Mouse (Mus musculus) CH12.LX (cell line): ENCODE data around the gene Sipa1l2.

ENCODE experiments used
- BHLHE40 ChIP-seq: IDR thresholded peaks from 2 replicates; pipeline ENCODE4 v1.6.1; 2011; ENCODE audit warnings: mild to moderate bottlenecking, low read depth, low read length, improper control_type of control experiment
- CHD1 ChIP-seq: IDR thresholded peaks from 2 replicates; pipeline ENCODE4 v1.6.1; 2012; ENCODE audit warnings: low read depth, low read length, improper control_type of control experiment, inconsistent platforms
- CTCF ChIP-seq, 2 experiments: IDR thresholded peaks in 1 of 2; conservative IDR thresholded peaks in 1 of 2; 2 replicates each; pipeline ENCODE4 v1.5.1; 2011 to 2012; ENCODE audit warnings: low read depth in 2 of 2, low read length in 2 of 2, improper control_type of control experiment in 1 of 2, inconsistent platforms in 1 of 2, mild to moderate bottlenecking in 1 of 2, moderate library complexity in 1 of 2
- MAX ChIP-seq: IDR thresholded peaks from 2 replicates; pipeline ENCODE4 v1.6.1; 2011; ENCODE audit warnings: low read length, improper control_type of control experiment
- MEF2A ChIP-seq: IDR thresholded peaks from 2 replicates; pipeline ENCODE4 v1.6.1; 2014; ENCODE audit warnings: low read depth, mild to moderate bottlenecking, inconsistent platforms, low read length, improper control_type of control experiment, borderline replicate concordance
- NELFE ChIP-seq: IDR thresholded peaks from 2 replicates; pipeline ENCODE4 v1.6.1; 2011; ENCODE audit warnings: low read depth, low read length, improper control_type of control experiment
- POLR2A ChIP-seq: IDR thresholded peaks from 2 replicates; pipeline ENCODE4 v1.6.1; 2011; ENCODE audit warnings: low read depth, mild to moderate bottlenecking, improper control_type of control experiment, low read length
- RAD21 ChIP-seq: IDR thresholded peaks from 2 replicates; pipeline ENCODE4 v1.6.1; 2011; ENCODE audit warnings: low read depth, mild to moderate bottlenecking, low read length, improper control_type of control experiment, moderate library complexity
- UBTF ChIP-seq: IDR thresholded peaks from 2 replicates; pipeline ENCODE4 v1.6.1; 2012; ENCODE audit warnings: low read depth, mild to moderate bottlenecking, inconsistent platforms, low read length, improper control_type of control experiment, moderate library complexity
- USF1 ChIP-seq: IDR thresholded peaks from 2 replicates; pipeline ENCODE4 v1.6.1; 2014; ENCODE audit warnings: low read depth, mild to moderate bottlenecking, inconsistent platforms, low read length, improper control_type of control experiment
- USF2 ChIP-seq: conservative IDR thresholded peaks from 2 replicates; pipeline ENCODE4 v1.6.1; 2011; ENCODE audit warnings: low read depth, low read length, improper control_type of control experiment
- ZKSCAN1 ChIP-seq: IDR thresholded peaks from 2 replicates; pipeline ENCODE4 v1.6.1; 2012; ENCODE audit warnings: low read depth, inconsistent platforms, low read length, improper control_type of control experiment, borderline replicate concordance

DNA sequence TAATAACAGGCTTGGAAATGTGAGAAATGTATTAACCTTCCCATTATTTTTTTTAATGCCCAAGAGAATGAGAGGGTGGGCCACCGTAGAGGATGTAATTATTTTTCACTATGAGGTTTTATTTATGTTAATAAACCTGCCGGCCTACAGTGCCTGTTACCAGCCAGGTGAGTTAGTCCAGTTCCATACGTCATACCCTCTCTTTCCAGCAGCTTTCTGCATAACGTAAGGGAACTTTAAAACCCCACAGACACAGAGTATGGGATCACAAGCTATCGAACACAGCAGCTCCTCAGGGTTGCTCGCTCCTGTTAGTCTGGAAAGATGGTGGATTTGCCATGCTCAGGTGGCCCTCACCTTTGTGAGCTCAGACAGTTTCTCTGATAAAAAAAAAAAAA lies 193.2 kb downstream of the Sipa1l2 start:
- TF ChIP-seq CTCF (conservative IDR thresholded peaks at IDR 0.05 in 1 of 2, IDR thresholded peaks at IDR 0.05 in 1 of 2; ENCODE audit: low read depth in 2 of 2, low read length in 2 of 2) (no peak), USF1 (no peak), RAD21 (no peak), MAX (no peak), MEF2A (no peak), NELFE (no peak), POLR2A (no peak), BHLHE40 (no peak), USF2 (no peak), ZKSCAN1 (no peak), CHD1 (no peak), UBTF (no peak)
